Mouse (Mus musculus): ENCODE data around the gene Ube2a.

The Ube2a gene

DNA sequence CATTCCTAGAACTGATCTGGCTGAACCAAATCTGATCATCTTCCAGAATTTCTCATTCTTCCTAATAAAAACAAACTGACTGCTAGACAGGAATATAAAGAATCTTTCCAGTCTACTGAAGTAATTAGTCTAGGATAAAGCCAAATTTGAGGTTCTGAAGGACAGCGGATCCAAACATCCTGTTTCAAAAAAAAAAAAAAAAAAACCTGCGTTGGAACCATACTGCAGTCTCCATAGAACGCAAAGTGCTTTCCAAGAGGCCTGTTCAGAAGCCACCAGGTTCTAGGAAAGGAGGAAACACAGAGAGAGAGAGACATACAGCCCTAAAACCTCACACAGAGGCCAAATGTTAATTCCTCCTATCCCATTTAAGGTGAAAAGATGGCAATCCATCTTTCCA is 28.0 kb downstream of the Ube2a start:
- DNase-seq (ENCODE audit: low spot score in 2 of 2) = no peak

DNA sequence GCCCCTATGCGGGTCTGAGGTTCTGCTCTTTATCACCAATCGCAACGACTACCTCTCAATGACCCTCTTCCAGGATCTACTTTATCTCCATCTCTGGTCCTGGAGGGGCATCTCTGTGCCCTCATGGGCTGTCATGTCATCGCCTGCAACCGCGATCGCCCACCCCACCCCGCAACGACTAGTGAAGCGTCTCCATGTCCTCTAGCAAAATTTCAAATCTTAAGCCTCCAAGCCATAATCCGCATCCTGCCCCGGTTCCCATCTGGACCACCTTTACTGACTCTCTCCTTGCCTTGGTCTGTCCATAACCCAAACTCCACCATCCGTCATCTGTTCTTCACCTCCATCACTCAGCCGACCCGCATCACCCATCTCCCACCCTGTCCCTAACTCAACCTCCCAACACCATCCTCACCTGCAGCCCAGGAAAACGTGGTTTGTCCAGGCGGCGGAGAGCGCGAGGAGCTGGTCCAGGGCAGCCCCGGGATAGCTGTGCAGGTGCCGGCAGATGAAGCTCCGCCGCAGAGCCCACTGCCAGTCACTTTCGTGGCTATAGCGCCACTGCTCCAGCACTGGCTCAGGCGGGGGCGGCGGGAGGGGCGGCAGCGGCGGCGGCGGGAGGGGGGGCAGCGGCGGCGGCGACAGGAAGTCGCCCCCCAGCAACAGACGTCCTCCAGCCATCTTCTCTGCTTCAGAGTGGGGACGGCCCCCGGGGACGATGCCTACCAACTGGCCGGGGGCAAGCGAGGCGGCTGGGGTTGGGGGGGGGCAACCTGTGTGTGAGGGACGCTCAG is 28.8 kb downstream of the Ube2a start, which contains the start of gene Nkrf:
Gene Nkrf (minus strand): TSS at position 579 of the 794 bp plus-strand sequence.
- peak; percentile 19 to 37 for DNase-seq (ENCODE audit: low spot score in 2 of 2)

DNA sequence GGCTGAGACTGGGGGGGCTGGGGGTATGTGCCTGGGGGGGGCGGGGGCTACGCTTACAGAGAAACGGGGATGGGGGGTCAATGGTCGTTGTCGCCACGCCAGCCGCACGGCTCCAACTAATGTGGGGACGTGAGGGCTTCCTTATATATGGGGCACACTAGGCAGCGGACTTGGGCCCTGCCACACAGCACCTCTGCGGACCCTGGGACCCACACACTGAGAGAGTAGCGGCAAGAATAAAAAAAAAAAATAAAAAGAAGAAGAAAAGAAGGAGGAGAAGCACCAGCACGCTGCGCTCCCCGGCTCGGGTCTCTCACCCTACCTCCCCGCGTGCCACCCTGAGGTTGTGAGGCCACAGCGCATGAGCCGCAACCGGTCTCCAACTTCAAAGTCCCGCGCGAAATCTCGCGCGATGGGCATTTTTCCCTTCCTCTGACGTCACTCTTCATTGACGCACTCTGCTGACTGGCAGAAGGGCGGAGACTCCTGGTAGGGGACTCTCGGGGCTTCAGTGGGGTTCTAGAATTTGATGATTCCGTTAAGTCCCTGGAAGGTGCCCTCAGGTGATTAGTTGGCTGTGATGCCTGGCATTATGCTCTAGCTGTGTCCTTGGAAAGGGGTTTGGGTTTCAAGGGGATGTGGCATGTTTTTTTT is 29.5 kb downstream of the Ube2a start:
- peak; percentile 75 to 90 for DNase-seq (ENCODE audit: low spot score in 2 of 2)

GRCm38 (mm10) chrX:36906539-36906938 is 32.8 kb downstream of the Ube2a start:
- DNase-seq (ENCODE audit: low spot score in 2 of 2) = no peak

DNA sequence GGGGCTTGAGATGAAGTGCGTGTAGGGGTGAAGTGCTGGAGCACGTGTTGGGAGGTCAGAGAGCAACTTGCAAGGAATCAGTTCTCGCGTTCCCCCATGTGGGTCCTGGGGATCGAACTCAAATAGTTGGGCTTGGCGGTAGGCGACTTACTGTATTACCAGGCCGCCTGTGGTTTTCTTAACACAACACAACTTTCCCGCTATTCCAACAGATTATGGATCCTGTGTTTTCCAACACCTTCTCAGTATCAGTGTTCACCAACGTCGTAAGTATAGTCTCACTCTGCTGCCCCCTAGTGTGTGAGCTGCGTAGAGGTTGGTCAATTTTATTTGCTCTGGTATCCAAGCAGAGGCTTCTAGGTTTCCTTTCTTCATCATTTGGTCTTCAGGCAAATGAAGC is 37.6 kb downstream of the Ube2a start:
- peak in 1 of 2 experiments; percentile 38 for DNase-seq (ENCODE audit: low spot score in 2 of 2)

DNA sequence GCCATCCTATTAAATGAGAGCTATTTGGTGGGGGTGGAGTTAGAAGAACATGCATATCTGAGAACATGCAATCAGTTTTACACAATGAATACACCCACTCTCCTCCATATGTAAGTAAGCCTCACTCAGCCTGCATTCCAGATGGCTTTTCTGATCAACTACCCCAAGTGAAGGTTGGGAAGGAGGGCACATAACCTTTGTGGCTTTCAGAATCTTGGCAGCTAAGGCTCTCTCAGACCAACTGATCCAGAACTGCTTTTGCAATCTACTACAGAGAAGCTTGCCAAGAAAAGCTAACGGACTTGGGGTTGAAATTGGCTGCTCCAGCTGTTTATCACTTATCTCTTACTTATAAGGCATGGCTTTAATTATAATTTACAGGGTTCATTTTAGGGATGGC is 44.0 kb downstream of the Ube2a start:
- no peak for DNase-seq (ENCODE audit: low spot score in 2 of 2)

DNA sequence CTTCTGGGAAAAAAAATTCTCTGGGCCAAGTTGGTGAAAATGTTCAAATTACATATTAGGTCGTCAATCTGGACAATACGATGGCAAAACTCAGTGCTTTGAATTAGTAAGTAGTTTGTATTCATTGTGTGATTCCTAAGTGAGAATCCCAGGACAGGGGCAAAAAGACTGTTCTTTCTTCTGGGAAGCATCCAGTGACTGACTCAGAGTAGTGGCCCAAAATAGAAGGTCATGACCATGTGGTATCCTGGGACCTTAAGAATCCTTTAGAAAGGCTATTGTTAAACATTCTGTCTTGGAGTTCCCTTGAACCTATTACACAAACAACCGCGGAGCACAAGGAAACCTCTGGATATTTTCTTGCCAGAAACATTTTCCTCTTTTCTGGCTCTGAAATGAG is 47.6 kb downstream of the Ube2a start:
- DNase-seq (ENCODE audit: low spot score in 2 of 2) = no peak

- no peak for DNase-seq (ENCODE audit: low spot score in 2 of 2)
Measured at GRCm38 (mm10) chrX:36928791-36929190, 55.1 kb downstream of the Ube2a start.

- no peak for DNase-seq (ENCODE audit: low spot score in 2 of 2)
Measured at GRCm38 (mm10) chrX:36929694-36930093, 56.0 kb downstream of the Ube2a start.

GRCm38 (mm10) chrX:36930574-36930973 is 56.9 kb downstream of the Ube2a start:
- no peak for DNase-seq (ENCODE audit: low spot score in 2 of 2)
